Mouse (Mus musculus) layer of hippocampus, adult 18-20 months (tissue): ENCODE measurements around the gene Vmn1r118. TPM values are rescaled to one million over a fixed set of nuclear protein-coding genes. Genes with fewer than 3 reads are reported as not detected.
"Not testable (repeated sequence)": the region's sequence is repeated elsewhere in the genome, so short reads cannot be mapped to it uniquely, and the experiment has no call there.

Experiments used
- DNase-seq, 2 experiments: peaks; one replicate each; pipeline ENCODE4 v3.0.0; 2022; ENCODE audit warnings: low spot score in 2 of 2
- long read RNA-seq: library from polyadenylated mRNA; stranded (forward); transcript quantifications from one replicate; pipeline ENCODE4 v2.0.0, GENCODE M21; 2021
- total RNA-seq, 2 experiments: library from RNA; stranded (reverse); gene quantifications; 2 replicates each; pipeline ENCODE4 v1.2.3; 2021

Vmn1r118 gene
- total RNA-seq = not detected
- long read RNA-seq = 0 reads

GRCm38 (mm10) chr7:20912247-20912646 lies at the start of gene Vmn1r118:
Gene Vmn1r118 (minus strand): TSS chr7:20912347.
- DNase-seq = not testable (repeated sequence)

GRCm38 (mm10) chr7:20884021-20884420 lies 28.1 kb downstream of the Vmn1r118 start, which contains the start of gene Vmn1r117:
Gene Vmn1r117 (minus strand): TSS chr7:20884121.
- not testable (repeated sequence) for DNase-seq

DNA sequence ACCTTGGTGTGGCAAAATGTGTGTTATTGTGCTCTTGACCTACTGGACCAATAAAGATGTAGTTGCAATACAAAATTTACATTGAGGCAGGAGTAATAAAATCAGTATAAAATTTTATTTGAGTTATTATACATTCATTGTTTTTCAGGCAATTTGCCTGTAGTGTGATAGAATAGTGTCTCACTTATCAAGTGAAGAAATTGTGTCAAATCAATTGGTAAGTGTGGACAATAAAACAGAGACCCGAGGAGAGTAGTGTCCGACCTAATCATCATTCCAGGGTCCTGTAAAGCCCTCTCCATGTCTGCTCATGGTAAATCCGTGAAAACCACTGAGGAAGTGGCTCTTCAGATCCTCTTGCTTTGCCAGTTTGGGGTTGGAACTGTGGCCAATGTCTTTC lies 40.2 kb downstream of the Vmn1r118 start, which contains the start of gene Vmn1r116:
Gene Vmn1r116 (plus strand): TSS at position 301 of the 400 bp plus-strand sequence.
- not testable (repeated sequence) for DNase-seq

Other genes with a start within 250 kb of the Vmn1r118 start
- gene Vmn1r107, start 243.4 kb downstream of the Vmn1r118 start, total RNA-seq = not detected
- gene Vmn1r111, start 209.1 kb downstream of the Vmn1r118 start, total RNA-seq = not detected
- not detected for gene Gm10668, start 181.7 kb downstream of the Vmn1r118 start, total RNA-seq
- not detected for gene Vmn1r112, start 141.2 kb downstream of the Vmn1r118 start, total RNA-seq
- gene Vmn1r113, start 125.1 kb downstream of the Vmn1r118 start, total RNA-seq = not detected
- not detected for gene Vmn1r114, start 100.2 kb downstream of the Vmn1r118 start, total RNA-seq
- not detected for gene Vmn1r115, start 67.4 kb downstream of the Vmn1r118 start, total RNA-seq
- not detected for gene Vmn1r116, start 40.1 kb downstream of the Vmn1r118 start, total RNA-seq
- not detected for gene Vmn1r117, start 28.2 kb downstream of the Vmn1r118 start, total RNA-seq
- not detected for gene Vmn1r119, start 100.1 kb upstream of the Vmn1r118 start, total RNA-seq
- gene Vmn1r120, start 141.4 kb upstream of the Vmn1r118 start, total RNA-seq = not detected
- gene Vmn1r121, start 186.2 kb upstream of the Vmn1r118 start, total RNA-seq = not detected
- not detected for gene Vmn1r122, start 221.8 kb upstream of the Vmn1r118 start, total RNA-seq
- not detected for gene Vmn1r123, start 249.8 kb upstream of the Vmn1r118 start, total RNA-seq